Mouse (Mus musculus) neural tube, embryonic 11.5 days (tissue): Measurements from ENCODE around the gene Scn4a. TPM values are rescaled to one million over a fixed set of nuclear protein-coding genes. Genes with fewer than 3 reads are reported as not detected.

Experiments used
- ATAC-seq: fragments of 200-750 bp; cut with Nextera tagmentation; 2 replicates; pipeline ENCODE4 v1.8.0; 2017; ENCODE audit warnings: moderate number of reproducible peaks, mild to moderate bottlenecking, moderate TSS enrichment, moderate library complexity; ENCODE audit not compliant: insufficient read depth, low FRiP score, low TSS enrichment
- DNase-seq: peaks from one replicate; pipeline ENCODE4 v3.0.0-alpha.2; 2015; ENCODE audit warnings: low spot score
- H3K27ac ChIP-seq: fragments of 300-500 bp; sonication (generic); 2 replicates; pipeline ENCODE4 v1.5.1; 2014; ENCODE audit warnings: low read depth, mild to moderate bottlenecking, low read length
- H3K27me3 ChIP-seq: fragments of 300-500 bp; sonication (generic); 2 replicates; pipeline ENCODE4 v1.6.1; 2014; ENCODE audit warnings: mild to moderate bottlenecking, low read length, mixed read lengths; ENCODE audit not compliant: control insufficient read depth, insufficient read depth
- H3K36me3 ChIP-seq: fragments of 300-500 bp; sonication (generic); 2 replicates; pipeline ENCODE4 v1.6.1; 2014; ENCODE audit warnings: mild to moderate bottlenecking, low read length, moderate library complexity, mixed read lengths; ENCODE audit not compliant: control insufficient read depth, insufficient read depth
- H3K4me1 ChIP-seq: fragments of 300-500 bp; sonication (generic); 2 replicates; pipeline ENCODE4 v1.6.1; 2014; ENCODE audit warnings: low read length, mixed read lengths; ENCODE audit not compliant: control insufficient read depth, insufficient read depth
- H3K4me2 ChIP-seq: fragments of 300-500 bp; sonication (generic); 2 replicates; pipeline ENCODE4 v1.6.1; 2014; ENCODE audit warnings: low read depth, mild to moderate bottlenecking, moderate library complexity
- H3K4me3 ChIP-seq: fragments of 300-500 bp; sonication (generic); 2 replicates; pipeline ENCODE4 v1.5.1; 2014; ENCODE audit warnings: low read depth, low read length
- H3K9ac ChIP-seq: fragments of 300-500 bp; sonication (generic); 2 replicates; pipeline ENCODE4 v1.6.1; 2014; ENCODE audit warnings: mild to moderate bottlenecking, low read length
- H3K9me3 ChIP-seq: fragments of 300-500 bp; sonication (generic); 2 replicates; pipeline ENCODE4 v1.6.1; 2016; ENCODE audit warnings: low read length; ENCODE audit not compliant: control insufficient read depth
- WGBS: fragments of 180-500 bp; shearing (Covaris S2); extraction: QIAGEN DNeasy Blood & Tissue Kit; methylation state at CpG from one replicate; pipeline ENCODE4 v1.1.7; 2014; 5-methylcytosine and 5-hydroxymethylcytosine counted together
- polyA plus RNA-seq: library from polyadenylated mRNA; unstranded; fragments of >200 nt; fragmentation: Nextera tagmentation; extraction: Ambion mirVana; gene quantifications from 2 replicates; pipeline ENCODE4 v1.2.1, GENCODE M21; 2014

Gene Scn4a
- polyA plus RNA-seq, 1 experiment from 2014 or later = 0.04 TPM

- Histone ChIP-seq H3K4me1 (peaks cover 35% of the 10 kb centered on the region), H3K4me3 (no peak overlapping the region), H3K4me2 (peak overlapping the region; percentile 30; the same call in 1 of the 2 replicates), H3K27me3 (no peaks in the 10 kb centered on the region), H3K36me3 (peaks cover 24% of the 10 kb centered on the region), H3K9ac (no peak overlapping the region), H3K9me3 (no peaks in the 10 kb centered on the region), H3K27ac (peak overlapping the region; percentile 87)
- DNase-seq (peak; percentile 66), ATAC-seq (no peak)
- 33% methylated on average over 3 of the region's 3 CpGs for WGBS
Observed at GRCm38 (mm10) chr11:106269060-106269431, 84.0 kb downstream of the Scn4a start.

Other genes with a start within 250 kb of the Scn4a start
- gene Gm10840, start 192.4 kb downstream of the Scn4a start, polyA plus RNA-seq = not detected in 2 replicates
- gene Limd2, start 192.4 kb downstream of the Scn4a start, polyA plus RNA-seq = 295 and 337 TPM in 2 replicates
- gene Strada, start 151.1 kb downstream of the Scn4a start, polyA plus RNA-seq = 40.6 and 43.1 TPM in 2 replicates
- 63.1 and 73.4 TPM in 2 replicates for gene Ccdc47, start 136.9 kb downstream of the Scn4a start, polyA plus RNA-seq
- 102 and 106 TPM in 2 replicates for gene Ddx42, start 136.4 kb downstream of the Scn4a start, polyA plus RNA-seq
- gene Ftsj3, start 97.2 kb downstream of the Scn4a start, polyA plus RNA-seq = 64.5 and 66.9 TPM in 2 replicates
- gene Psmc5, start 97.1 kb downstream of the Scn4a start, polyA plus RNA-seq = 414 and 431 TPM in 2 replicates
- gene Smarcd2, start 80.3 kb downstream of the Scn4a start, polyA plus RNA-seq = 42.0 and 44.4 TPM in 2 replicates
- 0.14 and 0.21 TPM in 2 replicates for gene Tcam1, start 76.6 kb downstream of the Scn4a start, polyA plus RNA-seq
- not detected in 2 replicates for gene Gh, start 51.4 kb downstream of the Scn4a start, polyA plus RNA-seq
- gene Cd79b, start 38.5 kb downstream of the Scn4a start, polyA plus RNA-seq = 1.7 and 2.8 TPM in 2 replicates
- not detected in 2 replicates for gene Prr29, start 12.2 kb upstream of the Scn4a start, polyA plus RNA-seq
- 16.1 and 16.8 TPM in 2 replicates for gene Icam2, start 34.8 kb upstream of the Scn4a start, polyA plus RNA-seq
- gene Ern1, start 134.6 kb upstream of the Scn4a start, polyA plus RNA-seq = 5.9 and 6.6 TPM in 2 replicates